Mouse (Mus musculus) embryonic facial prominence, embryonic 15.5 days (tissue): ENCODE results near the gene Wfdc8. TPM values are rescaled to one million over a fixed set of nuclear protein-coding genes. Genes with fewer than 3 reads are reported as not detected.

Experiments used
- ATAC-seq: fragments of 200-750 bp; cut with Nextera tagmentation; 2 replicates; pipeline ENCODE4 v1.8.0; 2017; ENCODE audit warnings: low read depth, moderate TSS enrichment; ENCODE audit not compliant: insufficient number of reproducible peaks, low FRiP score, low TSS enrichment
- H3K27ac ChIP-seq: fragments of 300-500 bp; sonication (generic); replicated peaks from 2 replicates; pipeline ENCODE4 v1.5.1; 2015; ENCODE audit warnings: mild to moderate bottlenecking, inconsistent platforms
- H3K27me3 ChIP-seq: fragments of 300-500 bp; sonication (generic); 2 replicates; pipeline ENCODE4 v1.6.1; 2015; ENCODE audit warnings: inconsistent platforms
- H3K36me3 ChIP-seq: fragments of 300-500 bp; sonication (generic); 2 replicates; pipeline ENCODE4 v1.6.1; 2015; ENCODE audit warnings: mild to moderate bottlenecking, inconsistent platforms
- H3K4me1 ChIP-seq: fragments of 300-500 bp; sonication (generic); 2 replicates; pipeline ENCODE4 v1.6.1; 2015; ENCODE audit warnings: inconsistent platforms
- H3K4me2 ChIP-seq: fragments of 300-500 bp; sonication (generic); replicated peaks from 2 replicates; pipeline ENCODE4 v1.6.1; 2015; ENCODE audit warnings: mild to moderate bottlenecking, inconsistent platforms
- H3K4me3 ChIP-seq: fragments of 300-500 bp; sonication (generic); replicated peaks from 2 replicates; pipeline ENCODE4 v1.5.1; 2015; ENCODE audit warnings: mild to moderate bottlenecking, inconsistent platforms
- H3K9ac ChIP-seq: fragments of 300-500 bp; sonication (generic); 2 replicates; pipeline ENCODE4 v1.6.1; 2015; ENCODE audit warnings: inconsistent platforms
- H3K9me3 ChIP-seq: fragments of 300-500 bp; sonication (generic); replicated peaks from 2 replicates; pipeline ENCODE4 v1.6.1; 2016; ENCODE audit warnings: inconsistent platforms
- WGBS: fragments of 180-500 bp; shearing (Covaris S2); methylation state at CpG from one replicate; pipeline ENCODE4 v1.1.7; 2015; 5-methylcytosine and 5-hydroxymethylcytosine counted together
- polyA plus RNA-seq: library from polyadenylated mRNA; unstranded; fragments of >200 nt; fragmentation: Nextera tagmentation; extraction: Ambion mirVana; gene quantifications from 2 replicates; pipeline ENCODE4 v1.2.1, GENCODE M21; 2015

The Wfdc8 gene
- polyA plus RNA-seq, 1 experiment from 2014 or later, result not detected

DNA sequence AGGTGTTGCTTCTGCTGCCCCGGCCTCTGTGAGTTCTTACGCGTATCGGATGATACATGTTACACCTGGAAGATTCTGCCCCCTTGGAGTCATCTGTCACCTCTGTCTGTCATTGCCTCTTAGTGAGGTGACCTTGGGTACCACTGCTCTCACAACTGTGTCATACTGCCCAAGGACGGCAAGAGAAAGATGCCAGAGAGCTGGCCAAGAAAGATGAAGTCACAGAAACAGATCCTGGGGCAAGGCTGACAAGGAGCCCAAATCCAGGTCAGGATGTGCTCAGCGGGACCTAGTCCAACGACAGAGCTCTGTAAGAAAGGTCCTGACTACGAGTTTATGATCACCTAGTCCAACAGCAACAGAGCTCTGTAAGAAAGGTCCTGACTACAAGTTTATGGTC, 53.3 kb downstream of the Wfdc8 start:
- peaks cover 4% of the 10 kb centered on the region; the same call in 1 of the 2 replicates for H3K27me3 ChIP-seq
- no peaks in the 10 kb centered on the region for H3K9me3 ChIP-seq
- no peak overlapping the region for H3K27ac ChIP-seq
- peaks cover 17% of the 10 kb centered on the region for H3K4me1 ChIP-seq
- H3K4me3 ChIP-seq, result no peak overlapping the region
- WGBS, result 86% methylated on average over 8 of the region's 8 CpGs
- ATAC-seq, result no peak
- H3K36me3 ChIP-seq, result no peaks in the 10 kb centered on the region
- no peak overlapping the region for H3K9ac ChIP-seq
- H3K4me2 ChIP-seq, result no peak overlapping the region

DNA sequence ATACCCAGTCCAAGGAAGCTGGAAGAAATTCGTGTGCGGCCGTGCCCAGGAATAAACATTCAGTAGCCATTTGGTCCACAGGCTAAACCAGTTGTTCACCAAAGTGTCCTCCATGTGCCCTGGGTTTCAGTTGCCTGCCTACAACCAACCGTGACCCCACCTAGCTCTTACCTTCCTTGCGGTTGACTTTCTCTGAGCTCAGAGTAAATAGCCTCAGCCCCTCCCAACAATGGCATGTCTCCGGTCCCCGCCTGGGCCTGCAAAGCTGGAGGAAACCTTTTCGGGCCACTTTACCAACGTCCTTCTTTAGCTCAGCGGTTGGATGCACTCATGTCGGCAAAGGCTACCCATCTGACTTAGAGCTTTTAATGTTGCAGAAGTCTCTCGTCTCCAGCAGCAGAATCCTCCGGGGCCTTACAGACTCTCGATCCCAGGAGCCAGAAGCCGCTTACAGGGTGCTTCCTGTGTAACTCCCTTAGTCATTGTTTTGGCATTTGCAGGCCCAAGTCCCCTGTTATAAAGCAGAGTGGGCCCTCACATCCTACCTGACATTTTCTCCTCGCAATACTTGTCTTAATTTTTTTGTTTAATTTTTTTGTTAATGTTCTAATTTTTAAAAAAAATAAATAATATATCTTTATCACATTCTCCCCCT, 54.3 kb downstream of the Wfdc8 start:
- 38% methylated on average over 16 of the region's 16 CpGs for WGBS
- no peaks in the 10 kb centered on the region for H3K27me3 ChIP-seq
- no peak for ATAC-seq
- no peak overlapping the region for H3K9ac ChIP-seq
- H3K9me3 ChIP-seq, result no peaks in the 10 kb centered on the region
- H3K4me2 ChIP-seq, result no peak overlapping the region
- H3K4me3 ChIP-seq, result no peak overlapping the region
- no peaks in the 10 kb centered on the region for H3K36me3 ChIP-seq
- H3K4me1 ChIP-seq, result peaks cover 17% of the 10 kb centered on the region
- H3K27ac ChIP-seq, result no peak overlapping the region

- no peaks in the 10 kb centered on the region for H3K36me3 ChIP-seq
- WGBS, result 69% methylated on average over 8 of the region's 8 CpGs
These were observed 55.0 kb downstream of the Wfdc8 start for GRCm38 (mm10) chr2:164558426-164558825.

DNA sequence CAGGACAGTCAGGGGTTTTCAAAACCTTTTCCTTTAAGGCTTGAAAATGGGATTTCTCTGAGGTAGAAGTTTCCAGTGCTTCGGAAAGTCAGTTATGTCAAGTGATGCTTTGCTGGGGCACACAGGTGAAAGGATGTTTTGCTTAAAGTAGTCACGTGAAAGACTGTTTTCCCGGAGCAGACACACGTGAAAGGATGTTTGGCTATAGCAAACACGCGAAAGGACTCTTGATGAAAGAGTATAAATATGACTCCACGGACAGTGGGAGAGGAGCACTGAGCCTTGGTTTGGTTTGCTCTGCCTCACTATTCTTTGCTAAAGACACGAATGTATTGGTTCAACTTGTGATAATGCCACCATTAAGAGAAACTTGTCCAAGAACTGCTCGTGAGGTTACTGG, 61.9 kb downstream of the Wfdc8 start:
- no peaks in the 10 kb centered on the region for H3K9me3 ChIP-seq
- no peaks in the 10 kb centered on the region for H3K36me3 ChIP-seq
- no peak overlapping the region for H3K4me2 ChIP-seq
- H3K27ac ChIP-seq, result no peak overlapping the region
- ATAC-seq, result no peak
- no peak overlapping the region for H3K9ac ChIP-seq
- 86% methylated on average over 9 of the region's 9 CpGs for WGBS
- no peak overlapping the region for H3K4me3 ChIP-seq
- 0 out of 2 replicates have a peak, but pooled peaks cover 3% of the 10 kb centered on the region for H3K4me1 ChIP-seq
- H3K27me3 ChIP-seq, result no peaks in the 10 kb centered on the region; the same call in 1 of the 2 replicates

More at GRCm38 (mm10) chr2:164558426-164558825, 55.0 kb downstream of the Wfdc8 start:
- H3K27me3 ChIP-seq, result no peaks in the 10 kb centered on the region
- H3K4me2 ChIP-seq, result no peak overlapping the region
- ATAC-seq, result no peak
- no peaks in the 10 kb centered on the region for H3K9me3 ChIP-seq
- no peak overlapping the region for H3K27ac ChIP-seq
- H3K9ac ChIP-seq, result no peak overlapping the region
- H3K4me1 ChIP-seq, result peaks cover 12% of the 10 kb centered on the region
- H3K4me3 ChIP-seq, result no peak overlapping the region

- H3K27me3 ChIP-seq, result no peaks in the 10 kb centered on the region; the same call in 1 of the 2 replicates
- H3K4me1 ChIP-seq, result 0 out of 2 replicates have a peak, but pooled peaks cover 3% of the 10 kb centered on the region
- no peak overlapping the region for H3K4me3 ChIP-seq
- H3K4me2 ChIP-seq, result no peak overlapping the region
- whole genome bisulfite sequencing, result 76% methylated on average over 2 of the region's 2 CpGs
- no peaks in the 10 kb centered on the region for H3K9me3 ChIP-seq
- no peak overlapping the region for H3K27ac ChIP-seq
- H3K36me3 ChIP-seq, result no peaks in the 10 kb centered on the region
- H3K9ac ChIP-seq, result no peak overlapping the region
- no peak for ATAC-seq
These were observed 62.5 kb downstream of the Wfdc8 start for GRCm38 (mm10) chr2:164550895-164551269.

DNA sequence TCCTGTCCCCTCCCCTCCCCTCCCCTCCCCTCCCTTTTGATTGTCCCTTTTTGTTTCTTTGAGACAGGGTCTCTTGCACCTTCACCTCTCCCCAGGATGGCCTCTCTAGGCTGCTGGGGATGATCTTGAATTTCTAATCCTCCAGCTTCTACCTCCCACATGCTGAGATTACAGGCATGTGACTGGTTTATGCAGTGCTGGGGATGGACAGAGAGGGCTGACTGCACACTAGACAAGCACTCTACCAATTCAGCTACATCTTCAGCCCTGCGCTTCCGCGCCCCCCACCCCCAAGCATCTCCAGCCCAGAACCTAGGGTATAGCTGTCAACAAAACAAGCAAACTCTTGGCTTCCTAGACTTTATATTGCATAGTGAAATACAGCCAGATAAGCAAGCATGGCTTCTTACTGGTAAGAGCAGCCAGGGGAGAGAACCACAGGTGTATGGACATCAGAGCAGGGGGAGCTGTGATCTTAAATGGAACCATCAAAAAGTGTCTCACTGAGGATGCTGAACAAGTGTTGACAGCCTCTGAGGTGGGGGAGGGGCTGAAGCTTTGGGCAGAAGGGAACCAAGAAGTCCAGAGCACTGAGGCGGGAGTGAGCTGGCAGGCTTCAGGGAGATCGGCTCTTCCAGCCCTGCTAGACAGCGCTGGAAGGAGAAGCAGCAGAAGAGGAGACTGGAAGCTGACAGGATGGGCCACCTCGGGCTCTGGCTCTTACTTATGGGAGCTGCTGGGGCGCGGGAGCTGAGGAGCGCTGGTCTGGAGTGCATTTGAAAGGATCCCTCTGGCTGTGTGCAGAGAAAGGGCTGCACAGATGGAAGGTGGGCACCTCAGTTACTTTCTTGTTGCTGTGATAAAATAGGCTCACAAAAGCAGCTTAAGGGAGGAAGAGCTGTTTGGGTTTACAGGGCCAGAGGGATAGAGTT, 63.2 kb downstream of the Wfdc8 start:
- Histone ChIP-seq H3K4me2 (no peak overlapping the region), H3K4me1 (0 out of 2 replicates have a peak, but pooled peaks cover 3% of the 10 kb centered on the region), H3K4me3 (no peak overlapping the region), H3K36me3 (no peaks in the 10 kb centered on the region), H3K27me3 (no peaks in the 10 kb centered on the region; the same call in 1 of the 2 replicates), H3K9ac (0 out of 2 replicates have a peak overlapping the region, but pooled peaks have one; percentile 16), H3K27ac (no peak overlapping the region), H3K9me3 (no peaks in the 10 kb centered on the region)
- no peak for ATAC-seq
- WGBS, result 21% methylated on average over 10 of the region's 10 CpGs

DNA sequence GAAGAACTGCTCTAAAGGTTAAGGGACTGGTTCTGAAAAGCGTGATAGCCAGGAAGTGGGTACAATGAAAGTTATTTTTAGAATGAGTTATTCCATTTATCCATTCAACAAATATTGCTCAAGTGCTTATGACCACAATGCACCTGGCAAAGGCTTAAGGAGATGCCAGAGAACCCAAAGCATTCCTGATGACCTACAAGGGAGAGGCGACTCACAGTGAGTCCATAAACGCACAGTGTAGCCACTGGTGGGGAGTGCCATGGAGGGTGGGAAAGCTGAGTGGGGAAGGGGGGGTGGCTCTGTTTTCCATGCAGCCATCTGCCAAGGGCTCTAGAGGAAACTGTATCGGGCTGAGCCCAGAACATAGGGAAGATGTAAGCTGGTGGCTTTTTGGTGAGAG, 64.1 kb downstream of the Wfdc8 start:
- Histone ChIP-seq H3K4me2 (no peak overlapping the region), H3K27ac (no peak overlapping the region), H3K4me3 (no peak overlapping the region), H3K4me1 (0 out of 2 replicates have a peak, but pooled peaks cover 7% of the 10 kb centered on the region), H3K9me3 (no peaks in the 10 kb centered on the region), H3K9ac (no peak overlapping the region), H3K27me3 (no peaks in the 10 kb centered on the region; the same call in 1 of the 2 replicates), H3K36me3 (no peaks in the 10 kb centered on the region)
- ATAC-seq, result no peak
- 35% methylated on average over 4 of the region's 4 CpGs for WGBS

Other genes with a start within 250 kb of the Wfdc8 start
- gene Slpi, start 224.5 kb downstream of the Wfdc8 start, polyA plus RNA-seq, result 9.9 and 14.5 TPM in 2 replicates
- 0.50 and 0.98 TPM in 2 replicates for gene Rbpjl, start 210.5 kb downstream of the Wfdc8 start, polyA plus RNA-seq
- 33.4 and 58.2 TPM in 2 replicates for gene Matn4, start 208.5 kb downstream of the Wfdc8 start, polyA plus RNA-seq
- 113 and 114 TPM in 2 replicates for gene Sdc4, start 169.7 kb downstream of the Wfdc8 start, polyA plus RNA-seq
- gene Sys1, start 156.7 kb downstream of the Wfdc8 start, polyA plus RNA-seq, result 66.3 and 67.8 TPM in 2 replicates
- gene Gm20458, start 152.7 kb downstream of the Wfdc8 start, polyA plus RNA-seq, result 12.2 and 12.5 TPM in 2 replicates
- not detected in 2 replicates for gene Trp53tg5, start 139.9 kb downstream of the Wfdc8 start, polyA plus RNA-seq
- 8.4 and 10.3 TPM in 2 replicates for gene Dbndd2, start 127.5 kb downstream of the Wfdc8 start, polyA plus RNA-seq
- 63.0 and 70.5 TPM in 2 replicates for gene Pigt, start 116.1 kb downstream of the Wfdc8 start, polyA plus RNA-seq
- gene Wfdc2, start 51.2 kb downstream of the Wfdc8 start, polyA plus RNA-seq, result 47.5 and 73.4 TPM in 2 replicates
- not detected in 2 replicates for gene Spint3, start 40.2 kb downstream of the Wfdc8 start, polyA plus RNA-seq
- gene Wfdc6a, start 28.2 kb downstream of the Wfdc8 start, polyA plus RNA-seq, result 0.22 and 0.27 TPM in 2 replicates
- not detected in 2 replicates for gene Eppin, start 20.0 kb downstream of the Wfdc8 start, polyA plus RNA-seq
- gene Wfdc6b, start 104 bp downstream of the Wfdc8 start, polyA plus RNA-seq, result not detected in 2 replicates
- not detected in 2 replicates for gene Wfdc16, start 25.2 kb upstream of the Wfdc8 start, polyA plus RNA-seq
- 1.5 and 2.8 TPM in 2 replicates for gene Wfdc10, start 42.4 kb upstream of the Wfdc8 start, polyA plus RNA-seq
- not detected in 2 replicates for gene Wfdc9, start 43.0 kb upstream of the Wfdc8 start, polyA plus RNA-seq
- gene Wfdc11, start 60.5 kb upstream of the Wfdc8 start, polyA plus RNA-seq, result not detected in 2 replicates
- gene Wfdc13, start 71.5 kb upstream of the Wfdc8 start, polyA plus RNA-seq, result 0.16 and 0.71 TPM in 2 replicates
- not detected in 2 replicates for gene Spint4, start 84.9 kb upstream of the Wfdc8 start, polyA plus RNA-seq
- not detected in 2 replicates for gene Spint5, start 101.7 kb upstream of the Wfdc8 start, polyA plus RNA-seq
- gene Wfdc3, start 132.3 kb upstream of the Wfdc8 start, polyA plus RNA-seq, result 2.2 and 3.2 TPM in 2 replicates
- 66.3 and 67.5 TPM in 2 replicates for gene Dnttip1, start 132.4 kb upstream of the Wfdc8 start, polyA plus RNA-seq
- gene Ube2c, start 156.3 kb upstream of the Wfdc8 start, polyA plus RNA-seq, result 297 and 302 TPM in 2 replicates
- gene Tnnc2, start 166.3 kb upstream of the Wfdc8 start, polyA plus RNA-seq, result 383 and 528 TPM in 2 replicates
- 37.1 and 37.3 TPM in 2 replicates for gene Snx21, start 172.2 kb upstream of the Wfdc8 start, polyA plus RNA-seq
- 20.7 and 20.9 TPM in 2 replicates for gene Acot8, start 191.3 kb upstream of the Wfdc8 start, polyA plus RNA-seq
- 7.3 and 7.6 TPM in 2 replicates for gene Zswim3, start 191.5 kb upstream of the Wfdc8 start, polyA plus RNA-seq
- 18.2 and 20.1 TPM in 2 replicates for gene Zswim1, start 209.1 kb upstream of the Wfdc8 start, polyA plus RNA-seq
- not detected in 2 replicates for gene Spata25, start 214.9 kb upstream of the Wfdc8 start, polyA plus RNA-seq
- gene Ctsa, start 219.2 kb upstream of the Wfdc8 start, polyA plus RNA-seq, result 174 and 175 TPM in 2 replicates
- gene Neurl2, start 219.8 kb upstream of the Wfdc8 start, polyA plus RNA-seq, result 8.5 and 9.0 TPM in 2 replicates
- 66.8 and 77.0 TPM in 2 replicates for gene Pltp, start 244.1 kb upstream of the Wfdc8 start, polyA plus RNA-seq